Mouse (Mus musculus) cerebellum, postnatal 10 days (tissue): ENCODE measurements at regions not wholly inside any gene's neighbourhood (a gene's known extent, or its start where the extent isn't known, plus 50 kb on each side); places are given as distances from the start of the nearest gene placed in this dataset.
"Not testable (repeated sequence)": the region's sequence is repeated elsewhere in the genome, so short reads cannot be mapped to it uniquely, and the experiment has no call there.

Experiments
- DNase-seq, 2 experiments: peaks; one replicate each; pipeline ENCODE4 v3.0.0; 2021; ENCODE audit warnings: mixed read lengths in 2 of 2

DNA sequence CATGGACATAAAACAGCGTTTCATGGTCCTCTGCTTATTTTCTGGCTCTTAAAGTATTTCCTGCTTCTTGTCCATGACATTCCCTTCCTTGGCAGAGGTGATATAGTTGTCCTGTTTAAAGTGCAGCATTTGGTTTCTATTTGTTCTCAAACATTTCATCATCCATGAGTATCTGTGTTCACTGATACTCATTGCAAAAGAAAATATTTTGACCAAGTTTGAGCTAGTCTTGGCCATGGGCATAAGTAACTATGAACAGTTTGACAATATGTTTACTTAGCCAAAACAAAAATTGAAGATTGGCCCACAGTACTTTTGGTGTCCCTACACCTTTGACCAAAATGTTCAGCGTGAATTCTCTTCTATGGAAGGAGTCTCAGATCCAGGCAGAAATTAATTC lies 58.7 kb upstream of the 2310057J18Rik start:
- DNase-seq: not testable (repeated sequence)

DNA sequence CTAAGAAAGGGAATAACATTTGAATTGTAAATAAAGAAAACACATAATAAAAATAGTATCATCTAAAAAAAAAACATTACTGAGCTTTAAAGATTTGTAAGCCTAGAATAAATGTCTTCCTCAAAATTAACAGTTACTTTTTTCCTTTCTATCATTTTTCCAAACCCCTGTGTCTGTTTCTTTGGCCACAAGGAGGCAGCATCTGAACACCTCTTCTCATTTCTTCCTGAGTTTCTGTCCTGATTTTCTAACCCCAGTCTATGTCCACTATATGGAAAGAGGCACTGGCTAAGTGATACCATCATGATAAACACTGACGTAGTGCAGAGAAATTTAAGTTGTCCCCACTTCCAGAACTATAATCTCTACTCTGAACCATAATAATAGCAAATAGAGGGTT lies 55.8 kb upstream of the Soga3 start:
- peak; percentile 57 to 59 for DNase-seq
